Comparison of ENCODE assay signal across 8 mouse cellular contexts in the genomic region with DNA sequence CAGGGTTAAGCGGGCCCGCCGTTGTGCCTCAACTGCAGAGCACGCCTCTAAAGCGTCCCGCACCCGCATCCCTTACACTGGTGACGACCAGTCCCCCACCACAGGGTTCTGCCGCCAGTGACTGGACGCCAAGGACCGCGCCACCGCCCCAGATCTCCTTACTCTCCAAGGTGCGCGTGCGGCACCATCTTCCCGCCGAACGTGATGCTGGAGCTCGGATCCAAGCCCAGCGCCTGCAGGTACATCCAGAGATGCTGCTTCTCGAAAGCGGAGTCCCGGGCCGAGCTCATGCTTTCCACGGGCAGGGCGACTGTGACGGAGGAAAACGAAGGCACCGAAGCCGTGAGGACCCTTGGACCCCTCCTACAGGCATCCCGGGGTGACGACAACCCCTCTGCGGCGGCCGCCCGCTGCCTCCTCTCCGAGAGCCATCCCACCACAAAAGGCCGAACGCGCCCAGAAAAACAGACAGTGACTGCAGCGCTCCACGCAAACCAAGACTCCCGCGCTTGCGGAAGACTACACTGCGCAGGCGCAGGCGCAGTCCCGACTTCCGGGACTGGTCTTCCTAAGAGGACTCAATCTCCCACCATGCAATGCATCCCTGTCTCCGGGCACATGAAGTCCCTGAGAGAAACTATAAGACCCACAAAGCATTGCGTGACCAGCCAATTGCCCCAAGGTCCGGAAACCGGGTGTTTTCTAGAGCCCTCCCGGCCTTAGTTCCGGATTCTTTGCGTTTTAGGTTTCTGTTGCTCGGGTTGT. TPM values are rescaled to one million over a fixed set of nuclear protein-coding genes. Genes with fewer than 3 reads are reported as not detected.
DNase-seq lines count a peak whose midpoint lies in the region; ATAC-seq lines count a peak whose summit lies in the region.

Gene Haus6 (minus strand): TSS at position 532 of the 765 bp plus-strand sequence.

- peak; percentile 98 for DNase-seq in adipocyte (ENCODE audit: low spot score)
- DNase-seq in embryo, embryonic 10 days (ENCODE audit: low spot score), result peak; percentile 97
- DNase-seq in gastrocnemius, postnatal 10 days, result peak; percentile 87
- peak; percentile 97 for DNase-seq in induced T-regulatory cell, adult 2 months (ENCODE audit: low read depth)
- DNase-seq in left cerebral cortex, adult 9 months (ENCODE audit: low spot score in 2 of 2), result peak; percentile 91 to 94
- peak; percentile 90 for DNase-seq in right cerebral cortex, postnatal 14 days
- peak; percentile 83 to 89 for DNase-seq in urinary bladder, postnatal 36 days (ENCODE audit: low spot score in 2 of 2)

- ATAC-seq in megakaryocyte progenitor cell, adult 5-6 weeks (replicated peaks; ENCODE audit: poor library complexity), result peak; percentile 99

RNA-seq across cellular contexts. Expression of gene Haus6, which starts in this region (rescaled TPM):
- total RNA-seq in gastrocnemius, postnatal 10 days (2021), result 1 to 10 TPM; 5.7 to 6.9 TPM
- 22.6 and 26.3 TPM in 2 replicates for total RNA-seq in megakaryocyte progenitor cell, adult 5-6 weeks (2015)
- total RNA-seq in megakaryocyte progenitor cell, adult 5-6 weeks (2017), result 28.4 and 35.1 TPM in 2 replicates

Comparison
In these comparisons a context has a peak if more than half of its experiments do, and no peak if none do; other contexts are left out.
1. Peak in every context shown above with its lines: DNase-seq and ATAC-seq.